Mouse (Mus musculus) neural tube, embryonic 11.5 days (tissue): Measurements from ENCODE around the gene 2900026A02Rik. TPM values are rescaled to one million over a fixed set of nuclear protein-coding genes. Genes with fewer than 3 reads are reported as not detected.

Experiments
- ATAC-seq: fragments of 200-750 bp; cut with Nextera tagmentation; 2 replicates; pipeline ENCODE4 v1.8.0; 2017; ENCODE audit warnings: moderate number of reproducible peaks, mild to moderate bottlenecking, moderate TSS enrichment, moderate library complexity; ENCODE audit not compliant: insufficient read depth, low FRiP score, low TSS enrichment
- DNase-seq: peaks from one replicate; pipeline ENCODE4 v3.0.0-alpha.2; 2015; ENCODE audit warnings: low spot score
- H3K27ac ChIP-seq: fragments of 300-500 bp; sonication (generic); 2 replicates; pipeline ENCODE4 v1.5.1; 2014; ENCODE audit warnings: low read depth, mild to moderate bottlenecking, low read length
- H3K27me3 ChIP-seq: fragments of 300-500 bp; sonication (generic); 2 replicates; pipeline ENCODE4 v1.6.1; 2014; ENCODE audit warnings: mild to moderate bottlenecking, low read length, mixed read lengths; ENCODE audit not compliant: control insufficient read depth, insufficient read depth
- H3K36me3 ChIP-seq: fragments of 300-500 bp; sonication (generic); 2 replicates; pipeline ENCODE4 v1.6.1; 2014; ENCODE audit warnings: mild to moderate bottlenecking, low read length, moderate library complexity, mixed read lengths; ENCODE audit not compliant: control insufficient read depth, insufficient read depth
- H3K4me1 ChIP-seq: fragments of 300-500 bp; sonication (generic); 2 replicates; pipeline ENCODE4 v1.6.1; 2014; ENCODE audit warnings: low read length, mixed read lengths; ENCODE audit not compliant: control insufficient read depth, insufficient read depth
- H3K4me2 ChIP-seq: fragments of 300-500 bp; sonication (generic); 2 replicates; pipeline ENCODE4 v1.6.1; 2014; ENCODE audit warnings: low read depth, mild to moderate bottlenecking, moderate library complexity
- H3K4me3 ChIP-seq: fragments of 300-500 bp; sonication (generic); 2 replicates; pipeline ENCODE4 v1.5.1; 2014; ENCODE audit warnings: low read depth, low read length
- H3K9ac ChIP-seq: fragments of 300-500 bp; sonication (generic); 2 replicates; pipeline ENCODE4 v1.6.1; 2014; ENCODE audit warnings: mild to moderate bottlenecking, low read length
- H3K9me3 ChIP-seq: fragments of 300-500 bp; sonication (generic); 2 replicates; pipeline ENCODE4 v1.6.1; 2016; ENCODE audit warnings: low read length; ENCODE audit not compliant: control insufficient read depth
- WGBS: fragments of 180-500 bp; shearing (Covaris S2); extraction: QIAGEN DNeasy Blood & Tissue Kit; methylation state at CpG from one replicate; pipeline ENCODE4 v1.1.7; 2014; 5-methylcytosine and 5-hydroxymethylcytosine counted together
- polyA plus RNA-seq: library from polyadenylated mRNA; unstranded; fragments of >200 nt; fragmentation: Nextera tagmentation; extraction: Ambion mirVana; gene quantifications from 2 replicates; pipeline ENCODE4 v1.2.1, GENCODE M21; 2014

The 2900026A02Rik gene
- polyA plus RNA-seq, 1 experiment from 2014 or later: 1.3 TPM

GRCm38 (mm10) chr5:113040776-113041175 lies 180.3 kb downstream of the 2900026A02Rik start:
- no peaks in the 10 kb centered on the region for H3K9me3 ChIP-seq
- H3K4me2 ChIP-seq: no peak overlapping the region
- H3K4me1 ChIP-seq: peaks cover 5% of the 10 kb centered on the region
- DNase-seq (no peak), ATAC-seq (no peak)
- H3K27me3 ChIP-seq: no peaks in the 10 kb centered on the region
- H3K4me3 ChIP-seq: no peak overlapping the region
- H3K27ac ChIP-seq: no peak overlapping the region
- no peak overlapping the region for H3K9ac ChIP-seq
- WGBS: 86% methylated on average over 6 of the region's 6 CpGs
- no peaks in the 10 kb centered on the region for H3K36me3 ChIP-seq

GRCm38 (mm10) chr5:113038601-113039000 lies 182.4 kb downstream of the 2900026A02Rik start:
- WGBS: 85% methylated on average over 6 of the region's 6 CpGs
- no peaks in the 10 kb centered on the region for H3K36me3 ChIP-seq
- H3K9me3 ChIP-seq: no peaks in the 10 kb centered on the region
- H3K27ac ChIP-seq: no peak overlapping the region
- peaks cover 5% of the 10 kb centered on the region for H3K4me1 ChIP-seq
- no peaks in the 10 kb centered on the region for H3K27me3 ChIP-seq
- DNase-seq (no peak), ATAC-seq (no peak)
- no peak overlapping the region for H3K4me2 ChIP-seq
- H3K4me3 ChIP-seq: no peak overlapping the region
- no peak overlapping the region for H3K9ac ChIP-seq

Other genes starting within 250 kb of the 2900026A02Rik start
- gene Grk3, start 205.4 kb downstream of the 2900026A02Rik start, polyA plus RNA-seq: 4.8 and 5.9 TPM in 2 replicates
- gene Crybb2, start 151.1 kb downstream of the 2900026A02Rik start, polyA plus RNA-seq: not detected in 2 replicates
- gene Crybb3, start 139.7 kb downstream of the 2900026A02Rik start, polyA plus RNA-seq: not detected in 2 replicates
- gene Tmem211, start 5.7 kb upstream of the 2900026A02Rik start, polyA plus RNA-seq: not detected in 2 replicates
- 8.5 and 10.7 TPM in 2 replicates for gene Sgsm1, start 89.5 kb upstream of the 2900026A02Rik start, polyA plus RNA-seq
- not detected in 2 replicates for gene Aym1, start 136.1 kb upstream of the 2900026A02Rik start, polyA plus RNA-seq